Mouse (Mus musculus) B cell, adult 2 months (primary cell): ENCODE results near the gene Sirt3.
"Not testable (repeated sequence)": the region's sequence is repeated elsewhere in the genome, so short reads cannot be mapped to it uniquely, and the experiment has no call there.

Experiments
- DNase-seq, 2 experiments: peaks; one replicate each; pipeline ENCODE4 v3.0.0; 2022

Sirt3 gene

GRCm38 (mm10) chr7:140894611-140895010 is 12.5 kb upstream of the Sirt3 start:
- no peak for DNase-seq

- no peak for DNase-seq
Measured at GRCm38 (mm10) chr7:140894031-140894430, 11.9 kb upstream of the Sirt3 start.

DNA sequence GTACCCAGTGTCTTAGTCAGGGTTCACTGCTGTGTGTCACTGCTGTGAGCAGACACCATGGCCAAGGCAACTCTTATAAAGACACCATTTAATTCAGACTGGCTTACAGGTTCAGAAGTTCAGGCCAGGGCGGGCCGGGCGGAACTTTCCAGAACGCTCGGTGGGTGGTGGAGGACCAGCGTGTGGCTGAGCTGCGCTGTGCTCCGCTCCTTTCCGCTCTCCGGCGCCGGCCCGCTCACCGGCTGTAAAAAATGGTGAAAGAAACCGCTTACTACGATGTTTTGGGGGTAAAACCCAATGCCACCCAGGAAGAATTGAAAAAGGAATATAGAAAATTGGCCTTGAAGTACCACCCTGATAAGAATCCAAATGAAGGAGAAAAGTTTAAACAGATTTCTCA is 8.5 kb upstream of the Sirt3 start:
- DNase-seq, result not testable (repeated sequence)

DNA sequence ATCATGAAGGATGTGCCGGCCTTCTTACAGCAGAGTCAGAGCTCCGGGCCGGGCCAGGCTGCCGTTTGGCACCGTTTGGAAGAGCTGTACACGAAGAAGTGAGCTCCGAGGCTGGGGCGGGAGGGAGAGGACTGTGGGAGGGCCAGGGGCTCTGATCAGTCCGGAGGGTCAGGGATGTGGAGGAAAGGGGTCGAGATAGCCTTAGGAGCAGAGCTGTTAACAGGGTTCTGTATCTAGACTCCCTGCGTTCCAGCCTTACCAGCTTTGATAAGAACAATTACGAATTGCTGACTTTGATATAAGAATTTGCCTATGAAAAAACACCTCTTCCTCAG is 327 bp upstream of the Sirt3 start:
- no peak for DNase-seq

DNA sequence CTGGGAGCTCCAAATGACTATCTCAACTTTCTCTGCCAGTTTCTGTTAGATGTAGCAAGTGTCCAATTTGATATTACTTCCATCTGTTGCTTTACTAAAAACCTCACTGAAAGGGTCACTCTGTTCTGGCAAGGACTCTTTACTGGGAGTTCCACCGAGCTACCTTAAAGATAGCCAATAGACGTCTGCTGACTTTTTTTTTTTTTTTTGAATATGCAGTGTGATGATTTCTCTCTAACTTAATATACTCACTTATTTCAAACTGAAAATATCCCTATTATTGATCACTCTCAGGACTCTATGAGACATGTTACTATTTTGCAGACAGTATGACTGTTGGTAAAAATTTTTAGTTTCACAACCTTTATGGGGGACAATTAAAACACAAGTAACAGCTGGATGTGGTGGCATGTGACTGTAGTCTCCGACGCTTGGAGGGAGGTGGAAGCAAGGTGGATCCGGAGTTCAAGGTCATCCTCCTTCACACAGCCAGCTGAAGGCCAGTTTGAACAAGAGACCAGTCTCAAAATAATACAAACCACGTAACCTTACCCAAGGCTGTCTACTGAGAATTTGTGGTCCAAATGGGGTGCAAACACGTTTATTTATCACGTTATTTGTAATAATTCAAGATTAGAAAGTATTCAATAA is 1.1 kb downstream of the Sirt3 start:
- no peak for DNase-seq

DNA sequence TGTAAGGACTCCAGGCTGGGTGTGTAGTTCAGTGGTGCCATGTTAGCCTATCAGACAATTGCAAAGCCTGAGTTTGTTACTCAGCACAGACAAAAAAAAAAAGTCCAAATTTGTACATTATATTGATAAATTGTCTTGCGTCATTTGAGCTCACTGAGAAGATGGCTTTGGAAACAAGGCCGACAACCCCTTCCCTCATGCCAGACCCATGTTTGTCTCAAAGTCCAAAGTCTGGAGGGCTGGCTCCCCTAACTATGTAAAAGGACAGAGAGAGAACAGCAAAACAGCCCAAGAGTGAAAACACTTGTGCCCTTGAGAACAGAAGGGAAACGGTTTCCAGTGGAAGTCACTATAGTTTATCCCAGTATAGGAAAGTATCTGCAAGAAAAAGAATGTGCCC is 1.7 kb downstream of the Sirt3 start:
- DNase-seq, result no peak

GRCm38 (mm10) chr7:140879355-140879754 is 2.8 kb downstream of the Sirt3 start:
- DNase-seq, result peak; percentile 14 to 19

GRCm38 (mm10) chr7:140877364-140877763 is 4.7 kb downstream of the Sirt3 start:
- peak; percentile 32 to 39 for DNase-seq

- DNase-seq, result no peak
Measured at GRCm38 (mm10) chr7:140874224-140874623, 7.9 kb downstream of the Sirt3 start.

- DNase-seq, result no peak
Measured at GRCm38 (mm10) chr7:140864761-140865160, 17.3 kb downstream of the Sirt3 start.

- DNase-seq, result no peak
Measured at GRCm38 (mm10) chr7:140860728-140861127, 21.4 kb downstream of the Sirt3 start.

GRCm38 (mm10) chr7:140859997-140860396 is 22.1 kb downstream of the Sirt3 start:
- DNase-seq, result no peak

DNA sequence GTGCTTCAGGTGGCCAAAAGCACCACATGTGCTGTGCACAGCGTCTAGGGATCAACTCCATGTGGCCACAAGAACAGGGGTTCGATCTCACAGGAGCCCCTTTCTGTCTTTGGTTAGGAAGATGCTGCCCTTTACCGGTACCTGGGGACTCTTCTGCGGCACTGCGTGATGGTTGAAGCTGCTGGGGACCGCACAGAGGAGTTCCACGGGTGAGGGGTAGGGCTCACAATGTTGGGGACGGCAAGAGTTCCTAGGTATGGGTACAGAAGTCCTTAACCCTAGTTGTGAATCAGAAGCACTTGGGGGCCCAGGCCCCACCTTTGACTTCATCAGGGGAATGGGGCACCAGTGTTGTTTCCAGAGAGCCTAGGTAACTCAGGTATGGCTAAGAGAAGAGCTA is 23.4 kb downstream of the Sirt3 start:
- DNase-seq, result no peak

- peak in 1 of 2 experiments; percentile 8 for DNase-seq
Measured at GRCm38 (mm10) chr7:140857550-140858505, 24.3 kb downstream of the Sirt3 start, which contains the start of gene Bet1l. Gene Bet1l, minus strand, starts transcription at chr7:140857577.

DNA sequence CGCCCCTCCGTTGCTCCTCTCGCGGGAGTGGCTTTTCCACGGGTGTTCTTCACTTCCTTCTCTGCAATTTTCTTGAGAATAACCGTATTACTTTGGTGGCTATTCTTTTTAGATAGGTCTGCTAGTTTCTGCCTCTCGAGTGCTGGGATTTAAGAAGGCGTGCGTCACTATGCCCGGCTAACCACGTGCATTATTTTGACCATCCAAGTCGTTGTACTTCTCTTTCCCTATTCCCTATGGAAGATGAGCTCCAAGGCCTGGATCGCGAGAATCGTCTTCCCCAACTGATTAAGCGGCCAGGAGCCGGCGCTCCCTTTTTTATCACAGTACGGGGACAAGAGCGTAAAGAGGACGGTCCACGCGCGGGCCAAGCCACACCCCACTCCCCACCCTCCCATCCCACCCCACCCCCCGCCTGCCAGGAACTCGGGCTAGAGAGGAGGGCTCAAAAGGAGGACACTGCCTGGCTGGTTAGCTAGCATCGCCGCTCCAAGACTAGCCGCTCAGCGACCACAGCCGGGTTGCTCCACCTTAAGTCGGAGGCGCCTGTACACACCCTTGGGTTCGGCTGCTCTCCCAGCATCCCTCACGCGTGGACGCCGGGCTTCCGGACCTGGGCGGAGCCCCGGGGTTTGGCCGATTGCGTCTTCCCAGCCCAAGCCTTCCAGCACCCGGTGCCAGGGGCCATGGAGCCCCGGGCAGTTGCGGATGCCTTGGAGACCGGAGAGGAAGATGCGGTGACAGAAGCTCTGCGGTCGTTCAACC is 25.1 kb downstream of the Sirt3 start, which contains the start of gene Ric8a:
Ric8a (plus strand) TSS at position 173 of the 765 bp plus-strand sequence.
- peak; percentile 85 to 88 for DNase-seq

- peak; percentile 68 to 72 for DNase-seq
Measured at GRCm38 (mm10) chr7:140855860-140856784, 26.0 kb downstream of the Sirt3 start, which contains the start of gene Gm45785. Gene Gm45785, minus strand, starts transcription at chr7:140856331.

GRCm38 (mm10) chr7:140855181-140855580 is 26.9 kb downstream of the Sirt3 start:
- no peak for DNase-seq

- DNase-seq, result no peak
Measured at GRCm38 (mm10) chr7:140854483-140854882, 27.6 kb downstream of the Sirt3 start.

DNA sequence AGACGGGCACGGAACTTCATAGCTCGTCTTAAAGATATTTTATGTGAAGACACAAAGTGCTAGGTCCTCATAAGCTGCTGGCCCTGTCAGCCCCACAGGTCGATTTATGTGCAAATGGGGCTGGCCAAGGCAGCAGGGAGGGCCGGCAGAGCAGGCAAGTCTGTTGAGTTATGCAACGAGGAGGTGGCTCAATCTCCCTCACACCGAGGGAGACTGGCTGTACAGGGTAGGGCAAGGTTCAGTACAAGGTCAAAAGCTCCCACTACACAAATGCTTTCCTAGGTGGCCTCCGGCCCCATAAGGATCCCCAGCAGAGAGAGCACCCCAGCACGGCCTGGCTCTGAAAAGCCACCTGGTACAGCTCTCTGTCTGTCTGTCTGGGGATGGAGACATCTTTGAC is 28.7 kb downstream of the Sirt3 start:
- DNase-seq, result no peak

- no peak for DNase-seq
Measured at GRCm38 (mm10) chr7:140851916-140852315, 30.2 kb downstream of the Sirt3 start.

DNA sequence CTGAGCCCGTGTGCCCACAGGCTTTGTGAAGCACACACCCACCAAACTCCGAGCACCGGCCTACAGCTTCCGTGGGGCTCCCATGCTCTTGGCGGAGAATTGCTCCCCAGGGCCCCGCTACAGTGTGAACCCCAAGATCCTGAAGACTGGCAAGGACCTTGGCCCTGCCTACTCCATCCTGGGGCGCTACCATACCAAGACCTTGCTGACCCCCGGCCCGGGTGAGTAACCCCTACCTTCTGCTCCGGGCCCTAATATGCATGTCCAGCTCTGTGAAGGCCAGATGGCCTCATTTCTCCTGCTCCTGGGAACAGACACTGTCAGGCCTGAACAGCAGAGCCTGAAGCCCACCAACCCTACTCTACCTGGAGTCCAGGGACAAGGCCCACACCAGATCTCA is 33.5 kb downstream of the Sirt3 start:
- no peak for DNase-seq
